Mouse (Mus musculus) testis, adult 2 months (tissue): Measurements from ENCODE around the gene Hist1h4f.
"Not testable (repeated sequence)": the region's sequence is repeated elsewhere in the genome, so short reads cannot be mapped to it uniquely, and the experiment has no call there.

ENCODE experiments used
- CTCF ChIP-seq: fragments of 200-500 bp; IDR thresholded peaks from 2 replicates; pipeline ENCODE4 v1.5.1; 2012; ENCODE audit warnings: low read depth, mild to moderate bottlenecking, inconsistent platforms, low read length, moderate library complexity; ENCODE audit not compliant: control insufficient read depth, insufficient read depth, insufficient replicate concordance
- POLR2A ChIP-seq: fragments of 200-500 bp; IDR thresholded peaks from 2 replicates; pipeline ENCODE4 v1.6.1; 2012; ENCODE audit warnings: low read depth, mild to moderate bottlenecking, inconsistent platforms, low read length, moderate library complexity; ENCODE audit not compliant: control insufficient read depth

- TF ChIP-seq CTCF = not testable (repeated sequence)
- peak; percentile 43; the same call in 1 of the 2 replicates for TF ChIP-seq POLR2A
Observed at GRCm38 (mm10) chr13:23535137-23536075, 16.0 kb downstream of the Hist1h4f start, which contains the start of gene Hist1h3g.
